Mouse (Mus musculus) bone marrow macrophage, adult 2 months (primary cell): ENCODE measurements at regions not wholly inside any gene's neighbourhood (a gene's known extent, or its start where the extent isn't known, plus 50 kb on each side); places are given as distances from the start of the nearest gene placed in this dataset.

ENCODE experiments used
- CTCF ChIP-seq: IDR thresholded peaks from 2 replicates; pipeline ENCODE4 v1.5.1; 2012; ENCODE audit warnings: low read depth, mild to moderate bottlenecking, low read length, moderate library complexity
- POLR2A ChIP-seq: IDR thresholded peaks from 2 replicates; pipeline ENCODE4 v1.6.1; 2012; ENCODE audit warnings: mild to moderate bottlenecking, low read depth, low read length, borderline replicate concordance

DNA sequence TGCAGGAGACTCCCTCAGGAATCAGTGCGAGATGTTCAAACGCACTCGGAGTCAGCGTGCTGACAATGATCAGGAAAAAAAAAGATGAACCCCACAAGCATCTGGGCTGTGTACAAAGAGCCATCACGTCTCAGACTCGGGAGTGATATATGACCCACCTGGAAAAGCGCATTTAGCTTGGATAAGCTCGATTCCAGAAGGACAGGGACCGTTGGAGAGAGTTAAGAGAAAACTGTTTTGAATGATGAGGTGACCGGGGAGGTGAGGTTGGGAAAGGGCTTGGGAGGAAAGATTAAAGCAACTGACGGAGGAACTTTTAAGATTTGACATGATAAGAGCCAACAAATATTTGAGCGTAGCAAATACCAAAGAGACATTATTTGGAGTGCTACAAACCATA is 64.7 kb upstream of the Adgrl2 start:
- TF ChIP-seq CTCF (no peak), POLR2A (no peak)
